In the genomic region with DNA sequence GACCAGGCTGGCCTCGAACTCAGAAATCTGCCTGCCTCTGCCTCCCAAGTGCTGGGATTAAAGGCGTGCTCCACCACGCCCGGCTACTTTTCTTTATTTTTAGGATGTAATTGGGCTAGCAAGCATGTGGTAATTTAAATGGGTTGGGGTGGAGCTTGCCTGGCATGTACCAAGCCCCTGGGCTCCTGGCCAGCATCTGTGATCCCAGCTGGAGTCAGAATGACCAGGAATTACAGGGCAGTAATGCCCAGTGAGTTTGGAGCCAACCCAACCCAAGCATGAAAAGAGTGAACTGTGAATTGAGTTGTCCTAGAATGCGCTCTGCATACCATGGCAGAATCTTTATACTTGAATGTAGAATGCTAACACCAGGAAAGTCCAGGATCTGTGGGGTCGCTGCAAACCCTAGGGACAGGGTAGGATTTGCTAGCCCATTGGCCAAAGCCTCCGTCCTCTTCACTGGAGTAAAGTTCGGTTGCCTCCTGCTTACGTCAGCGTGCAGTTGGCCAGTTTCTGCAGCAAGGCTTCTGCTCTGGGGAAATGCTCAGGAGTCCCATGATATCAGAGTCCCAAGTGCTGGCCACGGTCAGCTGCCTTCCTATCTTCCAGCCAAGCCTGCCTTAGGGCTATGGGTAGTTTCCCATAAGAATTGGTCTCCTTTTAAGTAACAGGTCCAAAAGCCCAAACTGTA, we compare ENCODE assay signal across 15 mouse cellular contexts. TPM values are rescaled to one million over a fixed set of nuclear protein-coding genes. Genes with fewer than 3 reads are reported as not detected.
DNase-seq lines count a peak whose midpoint lies in the region; ATAC-seq lines count a peak whose summit lies in the region.
"Had no signal": no experiment of that assay in that cellular context is flagged by ENCODE, and none has a peak within 500 bp of the region (broad histone marks: within the 10 kb centered on the region; RNA-seq: fewer than 3 reads in every experiment).

No protein-coding gene starts in this region.

- no peaks in the 10 kb centered on the region for H3K9me3 ChIP-seq in heart, embryonic 10.5 days
- H3K9me3 ChIP-seq: hindbrain, embryonic 10.5 days had no signal

- no peaks in the 10 kb centered on the region for H3K27me3 ChIP-seq in heart, embryonic 10.5 days (ENCODE audit: insufficient read depth, poor library complexity, severe bottlenecking)
- H3K27me3 ChIP-seq: megakaryocyte, embryonic 14.5 days had no signal

- no peak overlapping the region for H3K4me3 ChIP-seq in heart, embryonic 10.5 days
- H3K4me3 ChIP-seq: hindbrain, embryonic 10.5 days; megakaryocyte, embryonic 14.5 days had no signal

- no peaks in the 10 kb centered on the region for H3K4me1 ChIP-seq in heart, embryonic 10.5 days
- H3K4me1 ChIP-seq: hindbrain, embryonic 10.5 days had no signal

- H3K27ac ChIP-seq in heart, embryonic 10.5 days, result no peak overlapping the region
- H3K27ac ChIP-seq: hindbrain, embryonic 10.5 days; liver, embryonic 14.5 days had no signal

- H3K36me3 ChIP-seq in heart, embryonic 10.5 days, result peaks cover 94% of the 10 kb centered on the region

- ATAC-seq in megakaryocyte, adult 5-6 weeks (ENCODE audit: poor library complexity, severe bottlenecking), result no peak
- ATAC-seq: forebrain, embryonic 16.5 days had no signal

- peak; percentile 40 for DNase-seq in heart, adult 8-10 months (ENCODE audit: low spot score)
- DNase-seq in heart, embryonic 10.5 days (ENCODE audit: low spot score), result no peak
- DNase-seq in MN1 (ENCODE audit: low spot score), result peak; percentile 17
- peak; percentile 59 to 75 for DNase-seq in adrenal gland, postnatal 36 days
- peak; percentile 46 to 53 for DNase-seq in heart, adult 9 months (ENCODE audit: low spot score in 2 of 2)
- DNase-seq in c-Kit-positive CD71-positive TER-119-positive erythroid progenitor cells, embryonic 14.5 days (ENCODE audit: low spot score), result no peak
- DNase-seq in left cerebral cortex, adult 9 months (ENCODE audit: low spot score in 2 of 2), result no peak
- DNase-seq: thymus, adult 18-20 months had no signal

- WGBS in heart, embryonic 10.5 days, result 94% methylated on average over 11 of the region's 11 CpGs

RNA-seq across cellular contexts. Expression of gene Oxct2a, which starts 24.3 kb away (rescaled TPM):
- total RNA-seq in heart, adult 8-10 months (2022), result not detected
- not detected in 2 replicates for polyA plus RNA-seq in heart, embryonic 10.5 days (2016; fragmentation: Nextera tagmentation; extraction: Ambion mirVana)
- not detected for total RNA-seq in adrenal gland, postnatal 36 days (2021)
- not detected in 2 replicates for total RNA-seq in megakaryocyte, adult 5-6 weeks (2015)
- total RNA-seq in megakaryocyte, adult 5-6 weeks (2017), result not detected in 2 replicates
- polyA plus RNA-seq: forebrain, embryonic 16.5 days; hindbrain, embryonic 10.5 days; neural tube, embryonic 11.5 days had no signal

RNA-seq across cellular contexts. Expression of gene Pabpc4, which starts 37.0 kb away (rescaled TPM):
- total RNA-seq in heart, adult 8-10 months (2022), result 100 to 1,000 TPM; 323 to 392 (median 367) TPM
- 70.4 and 73.3 TPM in 2 replicates for polyA plus RNA-seq in heart, embryonic 10.5 days (2016; fragmentation: Nextera tagmentation; extraction: Ambion mirVana)
- total RNA-seq in adrenal gland, postnatal 36 days (2021), result 100 to 1,000 TPM in 1 of 2 experiments, 10 to 100 TPM in 1; 98.0 to 113 TPM
- 29.1 and 32.3 TPM in 2 replicates for total RNA-seq in megakaryocyte, adult 5-6 weeks (2015)
- 30.1 and 34.8 TPM in 2 replicates for total RNA-seq in megakaryocyte, adult 5-6 weeks (2017)

RNA-seq across cellular contexts. Expression of gene Bmp8a, which starts 43.9 kb away (rescaled TPM):
- not detected for total RNA-seq in heart, adult 8-10 months (2022)
- polyA plus RNA-seq in heart, embryonic 10.5 days (2016; fragmentation: Nextera tagmentation; extraction: Ambion mirVana), result 0.15 and 0.23 TPM in 2 replicates
- under 1 TPM; 0.13 to 0.20 TPM for total RNA-seq in adrenal gland, postnatal 36 days (2021)
- total RNA-seq in megakaryocyte, adult 5-6 weeks (2015), result not detected in 2 replicates
- not detected in 2 replicates for total RNA-seq in megakaryocyte, adult 5-6 weeks (2017)
- total RNA-seq: layer of hippocampus, postnatal 14 days had no signal

Comparison
In these comparisons a context has a peak if more than half of its experiments do, and no peak if none do; other contexts are left out.
1. DNase-seq: peak in heart, adult 8-10 months (single experiment), MN1 (single experiment), adrenal gland, postnatal 36 days (2 of 2) and heart, adult 9 months (2 of 2); none in heart, embryonic 10.5 days (single experiment), c-Kit-positive CD71-positive TER-119-positive erythroid progenitor cells, embryonic 14.5 days (single experiment) and left cerebral cortex, adult 9 months (0 of 2).